Mouse (Mus musculus) kidney, embryonic 16.5 days (tissue): Measurements from ENCODE around the gene Acot7. TPM values are rescaled to one million over a fixed set of nuclear protein-coding genes. Genes with fewer than 3 reads are reported as not detected.

Experiments used
- ATAC-seq: fragments of 200-750 bp; cut with Nextera tagmentation; 2 replicates; pipeline ENCODE4 v1.8.0; 2017; ENCODE audit warnings: moderate TSS enrichment; ENCODE audit not compliant: low FRiP score, low TSS enrichment
- H3K27ac ChIP-seq: fragments of 300-500 bp; sonication (generic); 2 replicates; pipeline ENCODE4 v1.5.1; 2014; ENCODE audit warnings: low read length
- H3K27me3 ChIP-seq: fragments of 300-500 bp; sonication (generic); 2 replicates; pipeline ENCODE4 v1.6.1; 2014; ENCODE audit warnings: low read length, control low read depth, mixed read lengths; ENCODE audit not compliant: insufficient read depth
- H3K36me3 ChIP-seq: fragments of 300-500 bp; sonication (generic); 2 replicates; pipeline ENCODE4 v1.6.1; 2014; ENCODE audit warnings: low read length, control low read depth, mixed read lengths; ENCODE audit not compliant: insufficient read depth
- H3K4me1 ChIP-seq: fragments of 300-500 bp; sonication (generic); 2 replicates; pipeline ENCODE4 v1.6.1; 2014; ENCODE audit warnings: low read length, control low read depth, mixed read lengths; ENCODE audit not compliant: insufficient read depth
- H3K4me2 ChIP-seq: fragments of 300-500 bp; sonication (generic); replicated peaks from 2 replicates; pipeline ENCODE4 v1.6.1; 2014; ENCODE audit warnings: low read depth, low read length
- H3K4me3 ChIP-seq: fragments of 300-500 bp; sonication (generic); 2 replicates; pipeline ENCODE4 v1.5.1; 2014; ENCODE audit warnings: mild to moderate bottlenecking, low read length
- H3K9ac ChIP-seq: fragments of 300-500 bp; sonication (generic); replicated peaks from 2 replicates; pipeline ENCODE4 v1.6.1; 2014; ENCODE audit warnings: low read length
- H3K9me3 ChIP-seq: fragments of 300-500 bp; sonication (generic); 2 replicates; pipeline ENCODE4 v1.6.1; 2016; ENCODE audit warnings: low read length, control low read depth
- WGBS: fragments of 180-500 bp; shearing (Covaris S2); extraction: QIAGEN DNeasy Blood & Tissue Kit; methylation state at CpG from one replicate; pipeline ENCODE4 v1.1.7; 2014; 5-methylcytosine and 5-hydroxymethylcytosine counted together
- polyA plus RNA-seq: library from polyadenylated mRNA; unstranded; fragments of >200 nt; fragmentation: Nextera tagmentation; extraction: Ambion mirVana; gene quantifications from 2 replicates; pipeline ENCODE4 v1.2.1, GENCODE M21; 2015

Acot7 gene
- polyA plus RNA-seq, 1 experiment from 2014 or later, result 76.4 TPM

DNA sequence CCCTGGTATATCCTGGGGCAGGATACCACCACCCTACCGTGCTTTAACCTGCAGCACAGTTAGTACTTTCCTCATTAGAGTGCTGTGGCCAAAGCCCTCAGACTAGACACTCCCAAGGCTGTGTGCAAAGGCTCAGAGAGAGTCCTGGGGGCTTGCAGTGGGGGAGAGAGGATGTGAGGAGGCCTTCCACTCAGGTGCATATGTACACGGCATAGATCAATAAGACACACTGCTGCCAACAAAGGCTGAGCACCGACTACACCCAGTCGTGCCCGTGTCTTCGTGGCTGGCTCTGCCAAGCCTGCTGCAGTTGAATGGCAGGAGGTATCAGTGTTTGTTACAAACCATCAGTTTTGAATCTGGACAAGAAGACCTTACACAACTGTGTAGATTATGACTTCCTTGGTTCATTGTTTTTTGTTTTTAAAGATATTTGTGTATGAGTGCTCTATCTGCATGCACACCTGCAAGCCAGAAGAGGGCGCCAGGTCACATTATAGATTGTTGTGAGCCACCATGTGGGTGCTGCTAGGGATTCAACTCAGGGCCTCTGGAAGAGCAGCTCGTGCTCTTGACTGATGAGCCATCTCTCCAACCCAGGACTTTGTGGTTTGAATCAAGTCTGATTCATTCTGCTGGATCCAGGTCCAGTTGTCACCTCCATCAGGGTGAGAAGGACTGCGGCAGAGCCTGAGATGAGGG lies 87.1 kb downstream of the Acot7 start:
- Histone ChIP-seq H3K4me1 (peaks cover 35% of the 10 kb centered on the region), H3K36me3 (0 out of 2 replicates have a peak, but pooled peaks cover 5% of the 10 kb centered on the region), H3K9ac (no peak overlapping the region), H3K4me3 (no peak overlapping the region), H3K27me3 (no peaks in the 10 kb centered on the region), H3K27ac (no peak overlapping the region), H3K9me3 (no peaks in the 10 kb centered on the region), H3K4me2 (no peak overlapping the region)
- WGBS, result 92% methylated on average over 9 of the region's 9 CpGs
- ATAC-seq, result no peak

DNA sequence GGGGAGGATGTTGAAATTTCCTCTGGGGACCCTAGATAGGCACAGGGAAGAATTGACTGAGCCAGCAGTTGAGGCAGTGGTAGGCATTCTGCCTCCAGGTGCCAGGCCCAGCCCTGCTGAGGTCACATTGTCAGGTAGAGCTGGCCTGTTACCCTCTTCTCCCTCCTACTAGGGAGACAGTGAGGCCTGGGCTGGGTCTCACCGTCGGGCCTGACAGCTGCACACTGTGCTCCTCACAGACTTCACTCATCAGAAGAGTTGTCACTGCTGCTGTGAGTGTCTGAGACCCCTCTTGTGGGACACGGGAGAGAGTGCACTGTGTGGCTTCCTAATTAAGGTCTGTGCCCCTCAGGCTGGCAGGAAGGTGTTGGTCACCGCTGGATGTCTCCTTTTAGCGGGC lies 87.9 kb downstream of the Acot7 start:
- Histone ChIP-seq H3K4me3 (no peak overlapping the region), H3K4me1 (peaks cover 35% of the 10 kb centered on the region), H3K4me2 (no peak overlapping the region), H3K9ac (no peak overlapping the region), H3K9me3 (no peaks in the 10 kb centered on the region), H3K27ac (no peak overlapping the region), H3K27me3 (no peaks in the 10 kb centered on the region), H3K36me3 (0 out of 2 replicates have a peak, but pooled peaks cover 5% of the 10 kb centered on the region)
- WGBS, result 73% methylated on average over 5 of the region's 5 CpGs
- no peak for ATAC-seq

DNA sequence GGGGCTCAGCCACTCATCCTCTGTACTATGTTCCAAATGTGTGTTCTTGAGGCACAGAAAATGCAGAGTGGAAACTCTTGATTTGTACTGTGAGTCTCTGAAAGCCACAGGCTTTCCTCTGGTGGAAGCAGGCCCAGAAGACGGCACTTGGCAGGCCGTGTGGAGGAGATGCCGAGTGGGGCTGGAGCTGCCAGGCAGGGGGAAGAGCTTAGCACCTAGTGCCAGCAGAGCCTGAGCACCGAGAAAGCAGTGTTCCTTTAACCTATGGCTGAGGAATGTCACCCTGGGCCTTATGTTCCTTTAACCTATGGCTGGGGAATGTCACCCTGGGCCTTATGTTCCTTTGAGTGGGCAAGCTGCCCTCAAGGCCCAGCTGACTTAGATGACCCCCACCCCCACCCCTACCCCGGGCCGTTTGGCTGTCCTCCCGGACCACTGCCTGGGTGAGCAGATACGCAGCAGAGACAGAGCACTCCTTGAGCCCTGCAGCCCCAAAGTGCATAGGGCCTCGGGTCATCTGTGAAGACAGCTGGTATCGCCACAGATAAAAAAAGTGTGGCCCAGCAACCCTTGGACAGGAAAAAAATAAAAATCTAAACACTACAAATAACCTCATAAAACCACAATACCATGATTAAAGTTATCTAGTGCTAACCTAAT lies 88.4 kb downstream of the Acot7 start:
- H3K4me1 ChIP-seq, result peaks cover 34% of the 10 kb centered on the region
- no peaks in the 10 kb centered on the region for H3K9me3 ChIP-seq
- H3K27ac ChIP-seq, result no peak overlapping the region
- H3K36me3 ChIP-seq, result 0 out of 2 replicates have a peak, but pooled peaks cover 5% of the 10 kb centered on the region
- no peak overlapping the region for H3K9ac ChIP-seq
- no peak for ATAC-seq
- H3K4me3 ChIP-seq, result no peak overlapping the region
- no peak overlapping the region for H3K4me2 ChIP-seq
- WGBS, result 45% methylated on average over 10 of the region's 10 CpGs
- H3K27me3 ChIP-seq, result no peaks in the 10 kb centered on the region

DNA sequence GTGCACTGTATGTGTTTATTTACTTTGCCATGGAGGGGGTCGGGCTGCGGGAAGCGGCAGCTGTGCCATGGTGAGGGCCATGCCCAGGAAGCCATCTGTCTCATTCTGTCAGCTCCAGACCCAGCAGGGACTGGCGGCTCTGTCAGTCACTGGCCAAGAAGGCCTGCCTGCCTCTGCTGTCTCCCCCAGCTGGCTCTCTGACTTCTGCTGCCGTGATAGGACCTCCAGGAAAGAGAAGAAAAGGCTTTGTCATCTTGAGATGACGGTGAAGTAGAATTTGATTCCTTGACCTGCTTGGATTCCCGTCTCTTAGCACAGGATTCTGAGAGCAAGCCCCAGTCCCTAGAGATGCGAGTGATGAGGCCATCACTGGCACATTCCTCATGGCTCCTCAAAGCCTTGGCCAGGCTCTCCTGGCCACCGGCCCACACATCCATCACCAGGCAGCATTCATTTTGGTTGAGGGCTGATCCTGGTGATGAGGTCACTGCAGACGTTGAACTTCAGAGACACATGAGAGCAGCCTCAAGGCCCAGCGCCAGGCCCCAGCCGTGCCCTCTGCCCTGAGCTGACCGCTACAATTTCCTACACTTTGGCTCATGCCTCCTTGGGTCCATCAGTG lies 89.9 kb downstream of the Acot7 start:
- Histone ChIP-seq H3K4me1 (peaks cover 34% of the 10 kb centered on the region), H3K27me3 (no peaks in the 10 kb centered on the region), H3K4me2 (no peak overlapping the region), H3K9ac (0 out of 2 replicates have a peak overlapping the region, but pooled peaks have one; percentile 10), H3K9me3 (no peaks in the 10 kb centered on the region), H3K27ac (no peak overlapping the region), H3K4me3 (no peak overlapping the region), H3K36me3 (0 out of 2 replicates have a peak, but pooled peaks cover 5% of the 10 kb centered on the region)
- no peak for ATAC-seq
- 55% methylated on average over 13 of the region's 13 CpGs for WGBS

DNA sequence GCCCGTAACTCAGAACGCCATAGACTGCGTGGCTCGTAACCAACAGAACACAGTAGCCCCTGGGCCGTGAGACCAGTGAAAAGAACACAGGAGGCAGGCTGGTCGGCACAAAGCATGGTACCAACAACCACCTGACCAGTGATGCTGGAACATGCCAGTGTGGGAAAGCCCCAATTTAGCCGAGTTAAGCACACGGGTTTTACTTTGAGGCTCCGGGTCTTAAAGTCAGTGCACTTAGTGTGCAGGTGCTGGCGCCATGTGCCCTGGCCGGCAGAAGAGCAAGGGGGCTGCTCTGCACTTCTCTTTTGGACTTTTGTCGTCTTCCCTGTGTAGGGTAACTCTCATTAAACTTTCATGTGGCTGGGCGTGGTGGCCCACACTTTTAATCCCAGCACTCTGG lies 92.0 kb downstream of the Acot7 start:
- Histone ChIP-seq H3K36me3 (0 out of 2 replicates have a peak, but pooled peaks cover 5% of the 10 kb centered on the region), H3K27ac (no peak overlapping the region), H3K27me3 (no peaks in the 10 kb centered on the region), H3K4me3 (no peak overlapping the region), H3K9ac (no peak overlapping the region), H3K9me3 (no peaks in the 10 kb centered on the region), H3K4me1 (peaks cover 37% of the 10 kb centered on the region), H3K4me2 (no peak overlapping the region)
- ATAC-seq, result no peak
- 87% methylated on average over 13 of the region's 13 CpGs for WGBS

DNA sequence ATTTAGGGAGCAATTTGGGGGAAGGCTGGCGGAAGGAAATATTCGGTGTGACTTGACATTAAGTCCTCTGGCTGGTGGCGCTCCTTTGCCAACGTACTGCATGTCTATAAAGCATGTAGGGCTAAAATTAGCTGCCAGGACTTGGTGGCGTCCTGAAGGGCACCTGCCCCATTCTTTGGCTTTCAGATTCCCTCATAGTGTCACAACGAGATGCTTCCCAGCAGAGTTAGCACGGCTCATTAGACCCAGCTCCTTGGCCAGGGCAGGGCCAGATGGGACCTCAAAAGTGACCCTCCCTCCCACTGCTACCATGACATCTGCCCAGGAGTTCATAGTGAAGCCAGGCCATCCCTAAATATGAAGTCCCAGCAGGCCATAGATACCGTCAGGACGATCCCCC lies 92.7 kb downstream of the Acot7 start:
- Histone ChIP-seq H3K9ac (no peak overlapping the region), H3K27ac (no peak overlapping the region), H3K36me3 (no peaks in the 10 kb centered on the region), H3K4me3 (no peak overlapping the region), H3K4me1 (peaks cover 40% of the 10 kb centered on the region), H3K4me2 (no peak overlapping the region), H3K9me3 (no peaks in the 10 kb centered on the region), H3K27me3 (no peaks in the 10 kb centered on the region)
- WGBS, result 64% methylated on average over 9 of the region's 9 CpGs
- ATAC-seq, result no peak

DNA sequence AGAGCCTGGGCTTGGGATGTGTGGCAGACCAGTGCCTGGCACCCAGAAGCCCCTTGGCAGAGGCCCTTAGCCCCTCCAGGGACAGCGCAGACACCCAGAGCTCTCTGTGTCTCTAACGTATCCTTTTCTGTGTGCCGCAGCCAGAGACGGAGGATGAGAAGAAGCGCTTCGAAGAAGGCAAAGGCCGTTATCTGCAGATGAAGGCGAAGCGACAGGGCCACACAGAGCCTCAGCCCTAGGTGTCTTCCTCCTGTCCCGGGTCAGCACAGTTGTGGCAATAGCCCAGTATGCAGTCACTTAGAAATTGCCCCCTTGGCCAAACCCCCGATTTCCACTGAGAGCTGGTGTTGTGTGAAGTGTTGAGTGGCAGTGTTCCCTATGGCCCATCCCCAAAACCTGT lies 93.4 kb downstream of the Acot7 start:
- Histone ChIP-seq H3K4me3 (no peak overlapping the region), H3K9me3 (no peaks in the 10 kb centered on the region), H3K27me3 (no peaks in the 10 kb centered on the region), H3K4me2 (no peak overlapping the region), H3K36me3 (no peaks in the 10 kb centered on the region), H3K4me1 (peaks cover 40% of the 10 kb centered on the region), H3K27ac (no peak overlapping the region), H3K9ac (no peak overlapping the region)
- 92% methylated on average over 11 of the region's 11 CpGs for WGBS
- ATAC-seq, result no peak

DNA sequence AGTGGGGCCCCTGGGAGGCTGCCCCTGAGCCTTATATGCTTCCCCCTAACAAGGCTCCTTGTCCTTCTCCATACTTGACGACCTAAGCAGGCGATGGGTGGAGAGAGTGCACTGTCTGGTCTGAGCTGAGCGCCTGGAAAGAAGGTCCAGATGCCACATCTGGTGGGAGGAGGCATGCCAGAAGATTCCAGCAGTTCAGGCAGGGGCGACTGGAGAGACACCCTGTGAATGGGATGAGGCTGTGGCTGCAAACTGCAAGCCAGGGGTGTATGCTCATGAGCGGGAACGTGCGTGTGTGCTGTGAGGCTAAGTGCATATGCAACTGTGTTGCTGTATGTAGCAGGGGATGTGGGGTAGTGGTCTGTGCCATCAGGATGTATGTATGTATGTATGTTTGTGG lies 94.1 kb downstream of the Acot7 start:
- WGBS, result 58% methylated on average over 7 of the region's 7 CpGs
- no peaks in the 10 kb centered on the region for H3K27me3 ChIP-seq
- H3K9ac ChIP-seq, result 0 out of 2 replicates have a peak overlapping the region, but pooled peaks have one; percentile 23
- H3K4me1 ChIP-seq, result peaks cover 40% of the 10 kb centered on the region
- H3K9me3 ChIP-seq, result no peaks in the 10 kb centered on the region
- ATAC-seq, result no peak
- H3K4me3 ChIP-seq, result no peak overlapping the region
- H3K4me2 ChIP-seq, result no peak overlapping the region
- H3K27ac ChIP-seq, result no peak overlapping the region; the same call in 1 of the 2 replicates
- H3K36me3 ChIP-seq, result no peaks in the 10 kb centered on the region

DNA sequence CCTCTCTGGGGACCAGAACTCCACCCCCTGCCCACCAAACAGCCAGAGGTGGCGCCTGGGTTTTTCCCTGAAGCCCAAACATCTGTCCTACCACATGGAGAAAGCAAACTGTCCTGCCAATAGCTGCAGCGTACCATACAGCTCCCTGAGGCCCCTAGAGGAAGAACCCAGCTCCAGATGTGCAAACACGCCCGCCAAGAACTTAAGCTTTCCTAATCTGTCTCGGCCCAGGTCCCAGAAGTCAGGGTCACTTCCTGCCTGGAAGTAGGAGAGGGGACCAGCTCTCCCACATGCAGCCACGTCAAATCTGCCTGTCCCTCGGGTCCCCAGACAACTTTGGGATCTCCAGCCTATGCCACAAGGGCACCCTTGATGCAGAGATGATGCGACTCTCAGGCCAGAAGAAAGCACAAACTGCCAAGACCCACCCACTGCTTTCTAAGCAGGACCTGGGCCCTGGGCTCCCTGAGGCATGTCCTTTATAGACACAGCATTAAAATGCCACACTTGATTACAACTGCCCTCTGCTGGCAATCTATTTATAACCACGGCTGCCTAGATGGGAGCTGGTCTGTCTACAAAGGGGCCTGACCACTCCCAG lies 94.6 kb downstream of the Acot7 start:
- 13% methylated on average over 9 of the region's 9 CpGs for WGBS

More for the DNA sequence above, 94.6 kb downstream of the Acot7 start:
- H3K4me1 ChIP-seq, result peaks cover 37% of the 10 kb centered on the region
- H3K27ac ChIP-seq, result peak overlapping the region; percentile 81
- no peaks in the 10 kb centered on the region for H3K36me3 ChIP-seq
- no peak overlapping the region for H3K9ac ChIP-seq
- no peaks in the 10 kb centered on the region for H3K27me3 ChIP-seq
- H3K4me3 ChIP-seq, result no peak overlapping the region
- no peak overlapping the region for H3K4me2 ChIP-seq
- ATAC-seq, result no peak; the same call in none of the 2 replicates
- H3K9me3 ChIP-seq, result no peaks in the 10 kb centered on the region
